Mouse (Mus musculus): Measurements from ENCODE around the gene Gm21897.

GRCm38 (mm10) chr16:15293041-15293440 is 24.2 kb upstream of the Gm21897 start:
- TF ChIP-seq CTCF (IDR thresholded peaks at IDR 0.05; ENCODE audit: low read depth, low read length) (no peak), GATA1 (IDR thresholded peaks at IDR 0.05; ENCODE audit: borderline replicate concordance, low read length) (no peak), POLR2AphosphoS5 (IDR thresholded peaks at IDR 0.05; ENCODE audit: insufficient replicate concordance, low read depth, low read length) (no peak)

All from G1E (cell line).